Mouse (Mus musculus): ENCODE data around the gene Fcamr. TPM values are rescaled to one million over a fixed set of nuclear protein-coding genes. Genes with fewer than 3 reads are reported as not detected.

Fcamr gene
- total RNA-seq, 2 experiments from 2014 or later = 0.31 to 0.38 TPM

- DNase-seq = no peak
- intact Hi-C loops (cut with DNase I) = no loop called here
These were observed 40.9 kb downstream of the Fcamr start for GRCm38 (mm10) chr1:130841621-130842020.

GRCm38 (mm10) chr1:130844516-130844915 lies 43.8 kb downstream of the Fcamr start:
- intact Hi-C loops (cut with DNase I) = no loop called here
- no peak for DNase-seq

GRCm38 (mm10) chr1:130849530-130850214 lies 49.0 kb downstream of the Fcamr start:
- no peak for DNase-seq
- intact Hi-C loops (cut with DNase I) = no loop called here

GRCm38 (mm10) chr1:130850405-130850804 lies 49.7 kb downstream of the Fcamr start:
- intact Hi-C loops (cut with DNase I) = no loop called here

GRCm38 (mm10) chr1:130854819-130855218 lies 54.1 kb downstream of the Fcamr start:
- intact Hi-C loops (cut with DNase I) = no loop called here
- no peak for DNase-seq

More at GRCm38 (mm10) chr1:130850405-130850804, 49.7 kb downstream of the Fcamr start:
- DNase-seq = no peak

- intact Hi-C loops (cut with DNase I) = no loop called here
- no peak for DNase-seq
These were observed 55.0 kb downstream of the Fcamr start for GRCm38 (mm10) chr1:130855723-130856122.

GRCm38 (mm10) chr1:130857456-130857855 lies 56.8 kb downstream of the Fcamr start:
- intact Hi-C loops (cut with DNase I) = no loop called here
- DNase-seq = no peak

GRCm38 (mm10) chr1:130864238-130864637 lies 63.5 kb downstream of the Fcamr start:
- DNase-seq = no peak
- intact Hi-C loops (cut with DNase I) = no loop called here

Other genes with a start within 250 kb of the Fcamr start
- gene Zp3r, start 171.3 kb upstream of the Fcamr start, total RNA-seq (2021) = not detected
- not detected for gene C4bp, start 139.3 kb upstream of the Fcamr start, total RNA-seq (2021)
- under 1 TPM in 1 of 2 experiments, not detected in 1; 0.43 TPM for gene Gm29427, start 85.1 kb upstream of the Fcamr start, total RNA-seq (2021)
- 1 to 10 TPM; 3.8 to 5.0 TPM for gene Yod1, start 83.6 kb upstream of the Fcamr start, total RNA-seq (2021)
- gene Pfkfb2, start 71.6 kb upstream of the Fcamr start, total RNA-seq (2021) = 10 to 100 TPM; 63.8 to 76.3 TPM
- under 1 TPM; 0.72 to 0.81 TPM for gene AA986860, start 68.9 kb upstream of the Fcamr start, total RNA-seq (2021)
- not detected for gene Pigr, start 25.8 kb downstream of the Fcamr start, total RNA-seq (2021)
- gene Fcmr, start 64.8 kb downstream of the Fcamr start, total RNA-seq (2021) = 1 to 10 TPM in 1 of 2 experiments, under 1 TPM in 1; 0.72 to 1.3 TPM
- not detected for gene Il24, start 86.6 kb downstream of the Fcamr start, total RNA-seq (2021)
- not detected for gene Il20, start 110.5 kb downstream of the Fcamr start, total RNA-seq (2021)
- not detected for gene Il19, start 139.2 kb downstream of the Fcamr start, total RNA-seq (2021)
- gene Il10, start 218.9 kb downstream of the Fcamr start, total RNA-seq (2021) = not detected